Mouse (Mus musculus): ENCODE data around the gene Ddhd1. TPM values are rescaled to one million over a fixed set of nuclear protein-coding genes. Genes with fewer than 3 reads are reported as not detected.

The Ddhd1 gene
- 1.0 and 2.8 TPM in 2 replicates for polyA plus RNA-seq (2012; ENCODE audit: insufficient read depth, low replicate concordance)

DNA sequence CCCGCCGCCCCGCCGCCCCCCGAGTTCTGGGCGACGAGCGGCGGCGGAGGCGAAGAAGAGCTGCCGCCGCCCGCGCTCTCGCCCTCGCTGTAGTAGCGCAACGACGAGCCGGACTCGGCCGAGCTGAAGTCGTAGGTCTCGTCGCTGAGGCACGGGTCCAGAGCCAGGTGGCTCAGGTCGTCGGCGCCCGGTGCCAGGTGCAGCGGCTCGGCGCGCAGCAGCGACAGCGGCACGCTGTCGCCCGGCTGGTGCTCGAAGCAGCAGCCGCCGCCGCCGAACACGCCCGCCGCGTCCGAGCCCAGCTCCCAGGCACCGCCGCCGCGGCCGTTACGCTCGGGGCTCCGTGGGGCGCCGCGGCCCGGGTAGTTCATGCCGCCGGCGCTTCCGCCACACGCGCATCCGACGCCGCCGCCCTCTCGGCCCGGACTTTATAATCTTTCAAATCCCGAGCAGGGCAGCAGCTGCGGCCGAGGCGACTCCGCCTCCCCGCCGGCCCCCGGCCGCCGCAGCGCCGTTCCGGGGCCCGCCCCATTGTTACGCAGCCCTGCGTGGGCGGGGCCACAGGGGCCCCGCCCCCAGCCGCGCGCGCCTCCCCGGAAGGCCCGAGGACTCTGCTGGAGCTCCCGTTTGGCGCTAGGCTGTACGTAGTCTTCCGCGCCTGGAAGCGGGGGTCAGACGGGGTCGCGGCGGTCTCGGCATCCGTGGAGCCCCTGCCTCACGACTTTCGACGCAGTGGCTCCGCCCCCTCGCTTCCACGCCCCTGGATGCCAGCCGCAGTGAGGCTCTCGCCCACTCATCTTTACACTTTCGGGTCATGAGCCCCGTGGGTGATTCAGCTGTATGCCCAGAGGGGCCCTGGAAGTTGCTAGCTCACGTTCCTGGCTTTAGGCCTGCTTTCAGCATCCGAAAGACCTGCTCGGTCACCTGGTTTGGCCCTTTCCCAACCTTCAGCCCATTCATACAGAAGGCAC, at the start of gene Ddhd1:
TSS of gene Ddhd1 (minus strand) at position 503 of the 971 bp plus-strand sequence.
- H3K4me3 ChIP-seq (replicated peaks), result peak within 1 kb of the TSS; percentile 98
- H3K9me3 ChIP-seq, result no peaks in the 10 kb centered on the region
- no peak for TF ChIP-seq GATA1 (IDR thresholded peaks at IDR 0.05; ENCODE audit: borderline replicate concordance, low read length)
- no peak for TF ChIP-seq FLI1 (IDR thresholded peaks at IDR 0.05; ENCODE audit: low read length)
- H3K27me3 ChIP-seq (replicated peaks), result no peaks in the 10 kb centered on the region
- H3K4me1 ChIP-seq, result peaks cover 57% of the 10 kb centered on the region
- peaks cover 8% of the 10 kb centered on the region for H3K36me3 ChIP-seq (replicated peaks; ENCODE audit: low read length)

DNA sequence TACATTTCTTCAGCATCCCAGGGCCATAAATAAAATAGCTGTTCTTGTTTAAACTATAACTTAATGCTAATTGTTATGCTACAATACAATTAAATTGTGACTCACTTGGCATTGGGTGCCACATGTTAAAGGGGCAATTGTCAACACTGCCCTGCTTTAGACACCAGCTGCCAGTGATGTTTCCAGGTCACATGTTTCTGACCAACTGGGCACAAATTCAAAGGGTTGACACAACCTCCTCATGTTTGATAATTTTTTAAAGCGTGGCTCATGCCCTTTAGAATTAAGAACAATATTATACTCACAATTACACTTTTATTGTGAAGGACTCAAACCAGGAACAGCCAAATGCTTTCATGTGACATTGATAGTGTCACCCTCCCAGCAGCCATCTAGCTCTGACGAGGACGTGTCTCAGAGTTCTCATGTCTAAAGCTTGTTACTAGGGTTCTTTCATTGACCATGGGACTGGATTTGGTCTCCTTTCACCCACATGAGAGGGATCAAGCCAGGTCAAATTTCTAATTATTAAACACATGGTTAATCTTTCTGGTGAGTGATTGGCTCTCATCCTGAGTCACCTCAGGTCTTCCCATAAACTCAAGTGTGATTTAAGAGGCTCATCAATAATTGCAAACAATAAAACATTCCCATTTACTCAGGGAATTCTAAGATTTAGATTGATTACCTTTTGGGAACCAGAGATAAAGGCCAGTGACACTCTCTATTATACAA, 49.4 kb upstream of the Ddhd1 start:
- Histone ChIP-seq H3K36me3 (replicated peaks; ENCODE audit: low read length) (no peaks in the 10 kb centered on the region), H3K4me3 (replicated peaks) (no peak overlapping the region), H3K27me3 (replicated peaks) (no peaks in the 10 kb centered on the region)

DNA sequence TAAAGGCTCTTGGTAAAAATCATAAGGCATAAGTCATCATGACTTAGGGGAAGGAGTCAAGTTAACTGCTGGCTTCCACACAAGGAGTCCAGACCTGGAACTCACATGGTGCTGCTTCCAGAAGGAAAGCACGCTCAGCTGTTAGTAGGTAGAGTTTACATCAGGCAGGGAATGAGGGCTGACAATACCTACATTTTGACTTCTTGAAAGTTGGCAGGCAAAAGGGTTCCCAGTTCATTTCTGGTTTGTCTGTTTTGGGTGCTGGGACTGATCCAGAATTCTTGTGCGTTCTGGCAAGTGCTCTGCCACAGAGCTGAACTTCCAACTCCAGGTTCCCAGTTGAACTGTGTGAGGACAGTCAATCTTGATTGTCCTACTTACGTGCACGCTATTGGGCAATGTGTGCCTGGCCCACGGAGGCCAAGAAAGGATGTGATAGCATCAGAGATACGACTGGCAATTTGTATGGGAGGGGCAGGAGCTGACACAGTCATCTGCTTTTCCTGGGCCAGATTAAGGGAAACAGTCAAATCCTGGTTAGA, 42.2 kb upstream of the Ddhd1 start:
- Histone ChIP-seq H3K4me1 (no peaks in the 10 kb centered on the region), H3K36me3 (replicated peaks; ENCODE audit: low read length) (no peaks in the 10 kb centered on the region), H3K9me3 (no peaks in the 10 kb centered on the region), H3K4me3 (replicated peaks) (no peak overlapping the region), H3K27me3 (replicated peaks) (no peaks in the 10 kb centered on the region)
- no peak for TF ChIP-seq GATA1 (IDR thresholded peaks at IDR 0.05; ENCODE audit: borderline replicate concordance, low read length)
- TF ChIP-seq FLI1 (IDR thresholded peaks at IDR 0.05; ENCODE audit: low read length), result no peak

More for the DNA sequence above, 49.4 kb upstream of the Ddhd1 start:
- H3K9me3 ChIP-seq, result no peaks in the 10 kb centered on the region
- TF ChIP-seq FLI1 (IDR thresholded peaks at IDR 0.05; ENCODE audit: low read length), result no peak
- no peak for TF ChIP-seq GATA1 (IDR thresholded peaks at IDR 0.05; ENCODE audit: borderline replicate concordance, low read length)
- no peaks in the 10 kb centered on the region for H3K4me1 ChIP-seq

DNA sequence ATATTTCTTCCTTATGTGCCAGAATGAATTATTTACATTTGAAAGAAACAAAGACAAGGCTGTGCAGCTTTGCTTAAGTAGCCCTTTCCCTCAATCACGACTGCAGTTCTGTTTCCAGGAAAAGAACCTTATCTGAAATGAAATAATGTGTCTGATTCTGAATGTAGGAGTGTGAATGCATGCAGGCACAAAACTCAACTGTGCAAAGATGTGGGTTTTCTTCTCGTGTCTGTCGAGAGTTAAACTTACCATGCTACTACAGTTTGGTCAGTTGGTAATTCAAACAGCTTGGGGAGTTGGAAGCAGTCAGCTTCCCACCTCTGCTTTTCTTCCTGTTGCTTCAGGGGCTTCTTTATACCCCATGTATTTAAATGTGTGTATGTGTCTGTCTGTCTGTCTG, 40.9 kb upstream of the Ddhd1 start:
- Histone ChIP-seq H3K4me3 (replicated peaks) (no peak overlapping the region), H3K4me1 (no peaks in the 10 kb centered on the region), H3K27me3 (replicated peaks) (no peaks in the 10 kb centered on the region), H3K36me3 (replicated peaks; ENCODE audit: low read length) (no peaks in the 10 kb centered on the region), H3K9me3 (no peaks in the 10 kb centered on the region)
- TF ChIP-seq GATA1 (IDR thresholded peaks at IDR 0.05; ENCODE audit: borderline replicate concordance, low read length), result no peak
- TF ChIP-seq FLI1 (IDR thresholded peaks at IDR 0.05; ENCODE audit: low read length), result no peak

DNA sequence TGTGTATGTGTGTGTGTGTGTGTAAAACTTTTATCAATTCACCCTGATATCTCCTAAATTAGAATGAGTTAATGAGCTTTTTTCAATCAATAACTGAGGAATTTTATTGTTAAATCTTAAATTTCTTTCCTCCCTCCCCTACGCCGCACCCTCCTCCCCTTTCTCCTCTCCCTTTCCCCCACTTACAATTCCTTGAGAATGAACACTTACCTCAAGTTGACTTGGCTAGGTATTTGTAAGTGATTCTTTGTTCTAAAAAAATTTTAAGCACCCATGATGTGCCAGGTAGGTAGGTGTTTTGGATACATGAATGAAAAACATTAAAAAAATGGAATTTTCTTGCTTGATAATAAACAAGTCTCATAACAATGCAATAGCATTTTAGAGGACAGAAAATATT, 38.2 kb upstream of the Ddhd1 start:
- Histone ChIP-seq H3K27me3 (replicated peaks) (peaks cover 10% of the 10 kb centered on the region), H3K4me3 (replicated peaks) (no peak overlapping the region), H3K4me1 (no peaks in the 10 kb centered on the region), H3K36me3 (replicated peaks; ENCODE audit: low read length) (no peaks in the 10 kb centered on the region), H3K9me3 (no peaks in the 10 kb centered on the region)
- TF ChIP-seq GATA1 (IDR thresholded peaks at IDR 0.05; ENCODE audit: borderline replicate concordance, low read length) (no peak), FLI1 (IDR thresholded peaks at IDR 0.05; ENCODE audit: low read length) (no peak)

DNA sequence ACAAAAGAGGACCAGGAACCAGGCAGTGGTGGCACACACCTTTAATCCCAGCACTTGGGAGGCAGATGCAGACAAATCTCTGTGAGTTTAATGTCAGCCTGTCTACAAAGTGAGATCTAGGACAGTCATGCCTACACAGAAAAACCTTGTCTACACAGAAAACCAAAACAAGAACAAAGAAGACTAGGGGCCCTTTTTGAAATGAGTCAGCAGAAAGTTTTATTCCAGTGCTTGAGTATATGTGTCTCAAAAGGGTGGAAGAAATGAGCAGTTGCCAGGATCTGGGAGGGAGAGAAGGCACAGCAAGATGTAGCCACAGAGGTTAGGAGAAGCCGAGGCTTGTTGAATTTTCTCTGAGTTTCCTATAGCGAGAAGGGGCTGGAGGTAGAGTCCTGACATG, 35.9 kb upstream of the Ddhd1 start:
- no peaks in the 10 kb centered on the region for H3K36me3 ChIP-seq (replicated peaks; ENCODE audit: low read length)
- no peak for TF ChIP-seq GATA1 (IDR thresholded peaks at IDR 0.05; ENCODE audit: borderline replicate concordance, low read length)
- TF ChIP-seq FLI1 (IDR thresholded peaks at IDR 0.05; ENCODE audit: low read length), result no peak
- peaks cover 10% of the 10 kb centered on the region for H3K27me3 ChIP-seq (replicated peaks)
- no peaks in the 10 kb centered on the region for H3K9me3 ChIP-seq
- H3K4me3 ChIP-seq (replicated peaks), result no peak overlapping the region
- peaks cover 11% of the 10 kb centered on the region for H3K4me1 ChIP-seq

DNA sequence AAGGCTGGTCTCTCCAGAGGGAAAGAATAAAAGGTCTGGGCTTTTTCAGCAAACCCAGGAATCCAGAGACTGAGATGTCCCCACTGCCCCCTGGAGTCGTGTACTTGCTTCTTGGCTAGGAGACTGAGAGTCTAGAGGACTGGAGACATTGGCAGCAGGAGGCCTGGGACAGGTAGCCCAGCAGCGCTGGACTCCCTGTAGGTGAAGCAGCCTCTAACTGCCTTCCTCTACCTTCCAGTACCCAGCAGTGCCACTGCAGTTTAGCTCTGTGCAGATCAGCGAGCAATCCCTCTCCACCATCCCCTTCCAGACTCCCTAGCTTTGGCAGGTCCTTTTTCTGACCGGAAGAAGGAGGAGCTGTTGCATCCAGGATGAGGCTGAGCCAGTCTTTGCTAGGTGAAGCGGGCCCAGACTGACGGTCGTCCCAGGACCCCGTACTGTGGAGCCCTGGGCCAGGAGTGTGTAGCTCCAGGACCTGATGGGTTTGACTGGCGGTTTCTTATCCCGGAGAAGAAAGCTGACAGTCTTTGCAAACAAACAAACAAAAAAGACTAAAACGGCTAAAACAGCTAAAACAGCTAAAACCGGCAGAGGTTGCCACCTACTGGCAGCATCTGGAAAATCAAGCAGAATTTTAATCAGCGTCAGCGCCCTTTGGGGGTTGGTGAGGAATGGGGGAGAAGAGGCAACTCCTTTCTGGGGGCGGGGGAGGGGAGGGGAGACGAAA, 32.7 kb upstream of the Ddhd1 start:
- Histone ChIP-seq H3K4me3 (replicated peaks) (peak overlapping the region; percentile 91), H3K36me3 (replicated peaks; ENCODE audit: low read length) (no peaks in the 10 kb centered on the region), H3K27me3 (replicated peaks) (peaks cover 17% of the 10 kb centered on the region), H3K9me3 (no peaks in the 10 kb centered on the region), H3K4me1 (peaks cover 11% of the 10 kb centered on the region)
- TF ChIP-seq FLI1 (IDR thresholded peaks at IDR 0.05; ENCODE audit: low read length) (no peak), GATA1 (IDR thresholded peaks at IDR 0.05; ENCODE audit: borderline replicate concordance, low read length) (no peak)

DNA sequence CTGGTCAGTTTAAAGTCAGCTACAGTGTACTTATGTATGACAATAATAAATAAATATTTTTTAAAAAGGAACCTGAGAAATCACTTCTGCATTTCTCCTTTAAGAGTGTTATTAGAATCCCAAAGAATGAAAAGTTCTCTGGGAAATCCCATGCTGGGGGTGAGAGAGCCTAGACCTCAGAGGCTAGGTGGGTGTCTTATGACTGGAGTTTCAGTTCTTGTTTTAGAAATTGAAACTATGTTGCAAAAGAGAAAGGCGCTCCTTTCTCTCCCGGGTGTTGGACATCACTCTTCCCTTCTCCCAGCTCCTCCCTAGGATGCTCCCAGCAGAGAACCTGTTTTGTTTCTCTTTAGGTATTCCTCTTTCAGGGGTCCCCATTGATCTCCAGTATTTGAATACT, 27.4 kb upstream of the Ddhd1 start:
- H3K36me3 ChIP-seq (replicated peaks; ENCODE audit: low read length), result no peaks in the 10 kb centered on the region
- peaks cover 8% of the 10 kb centered on the region for H3K4me1 ChIP-seq
- H3K4me3 ChIP-seq (replicated peaks), result no peak overlapping the region
- peaks cover 7% of the 10 kb centered on the region for H3K27me3 ChIP-seq (replicated peaks)
- no peak for TF ChIP-seq GATA1 (IDR thresholded peaks at IDR 0.05; ENCODE audit: borderline replicate concordance, low read length)
- TF ChIP-seq FLI1 (IDR thresholded peaks at IDR 0.05; ENCODE audit: low read length), result no peak
- H3K9me3 ChIP-seq, result no peaks in the 10 kb centered on the region

DNA sequence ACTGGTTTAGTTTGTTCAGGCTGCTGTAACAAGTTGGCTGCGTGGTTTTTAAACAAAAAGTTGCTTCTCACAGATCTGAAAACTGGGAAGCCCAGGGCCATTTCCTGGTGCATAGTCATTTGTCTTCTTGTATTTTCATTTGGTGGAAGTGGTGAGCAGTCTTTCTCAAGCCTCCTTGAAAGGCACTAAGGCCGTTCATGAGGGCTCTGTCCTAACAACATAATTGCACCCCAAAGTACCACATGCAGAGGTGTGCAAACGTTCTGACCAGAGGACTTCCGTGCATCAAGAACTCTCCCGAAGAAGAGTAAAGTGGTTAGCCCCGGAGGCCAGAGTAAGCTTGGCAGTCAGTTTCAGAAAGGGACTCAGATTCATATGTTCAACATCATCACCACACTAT, 18.8 kb upstream of the Ddhd1 start:
- Histone ChIP-seq H3K9me3 (no peaks in the 10 kb centered on the region), H3K4me1 (peaks cover 7% of the 10 kb centered on the region), H3K27me3 (replicated peaks) (peaks cover 9% of the 10 kb centered on the region), H3K4me3 (replicated peaks) (no peak overlapping the region), H3K36me3 (replicated peaks; ENCODE audit: low read length) (no peaks in the 10 kb centered on the region)
- TF ChIP-seq FLI1 (IDR thresholded peaks at IDR 0.05; ENCODE audit: low read length), result no peak
- TF ChIP-seq GATA1 (IDR thresholded peaks at IDR 0.05; ENCODE audit: borderline replicate concordance, low read length), result no peak
